Mouse (Mus musculus): ENCODE measurements around the gene Gm614. TPM values are rescaled to one million over a fixed set of nuclear protein-coding genes. Genes with fewer than 3 reads are reported as not detected.

The Gm614 gene
- total RNA-seq, 4 experiments from 2014 or later, result not detected

DNA sequence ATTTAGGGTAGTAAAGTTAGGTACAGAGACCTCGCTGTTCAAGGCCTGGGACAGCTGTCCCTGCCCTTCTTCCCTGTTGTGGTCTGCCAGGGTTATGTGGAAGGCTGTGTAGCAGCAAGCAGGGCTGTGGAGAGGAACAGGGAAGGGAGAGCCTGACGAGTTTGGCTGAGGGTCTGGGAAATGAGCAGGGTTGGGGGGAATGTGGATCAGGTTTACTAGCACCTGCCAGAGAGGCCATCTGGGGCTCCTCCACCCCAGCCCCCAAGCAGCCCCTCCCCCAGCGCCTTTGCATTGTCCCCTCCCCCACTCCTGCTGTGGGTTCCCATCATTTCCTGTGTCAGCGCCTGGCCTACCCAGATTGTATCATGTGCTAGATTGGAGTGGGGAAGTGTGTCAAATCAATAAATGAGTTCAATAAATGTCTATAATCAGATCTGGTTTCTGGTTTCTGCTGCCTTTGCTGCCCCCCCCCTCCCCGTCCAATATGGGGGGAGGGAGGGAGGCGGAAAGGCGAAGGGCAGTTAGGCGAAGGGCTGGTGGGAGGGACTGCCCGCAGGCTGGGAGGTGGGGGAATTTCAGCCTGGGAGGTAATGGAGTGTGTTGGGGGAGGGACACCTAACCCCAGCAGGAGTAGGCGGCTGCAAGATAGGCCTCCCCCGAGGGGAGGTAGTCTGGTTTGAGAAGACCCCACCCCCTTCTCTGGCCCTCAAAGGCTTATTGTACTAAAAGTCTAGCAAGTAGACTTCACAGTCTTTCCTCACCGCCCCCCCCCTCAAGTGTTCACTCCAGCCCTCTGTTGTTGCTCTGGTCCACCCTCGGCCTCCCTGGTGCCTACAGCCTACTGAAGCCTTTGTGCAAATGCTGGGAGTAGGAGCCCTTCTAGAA, 3.1 kb downstream of the Gm614 start:
- no peak for DNase-seq (ENCODE audit: low spot score)

DNA sequence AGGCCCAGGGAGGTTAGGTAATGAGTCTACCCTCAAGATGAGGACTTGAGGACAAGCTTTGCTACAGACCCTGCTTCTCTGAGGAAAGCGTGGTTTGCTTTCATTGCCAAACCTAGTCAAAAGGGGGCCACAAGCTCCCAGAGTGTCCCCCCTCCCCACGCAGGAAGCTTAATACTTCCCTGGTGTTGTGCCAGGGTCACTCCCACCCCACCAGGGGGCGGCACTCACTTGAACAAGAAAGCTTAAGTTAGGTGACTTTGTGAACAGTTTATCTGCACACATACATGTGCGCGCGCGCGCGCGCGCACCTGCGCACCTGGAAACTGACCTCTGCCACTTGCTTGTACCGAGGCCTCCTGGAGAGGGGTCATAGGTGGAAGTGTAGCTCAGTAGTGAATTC, 7.2 kb downstream of the Gm614 start:
- DNase-seq (ENCODE audit: low spot score), result no peak

DNA sequence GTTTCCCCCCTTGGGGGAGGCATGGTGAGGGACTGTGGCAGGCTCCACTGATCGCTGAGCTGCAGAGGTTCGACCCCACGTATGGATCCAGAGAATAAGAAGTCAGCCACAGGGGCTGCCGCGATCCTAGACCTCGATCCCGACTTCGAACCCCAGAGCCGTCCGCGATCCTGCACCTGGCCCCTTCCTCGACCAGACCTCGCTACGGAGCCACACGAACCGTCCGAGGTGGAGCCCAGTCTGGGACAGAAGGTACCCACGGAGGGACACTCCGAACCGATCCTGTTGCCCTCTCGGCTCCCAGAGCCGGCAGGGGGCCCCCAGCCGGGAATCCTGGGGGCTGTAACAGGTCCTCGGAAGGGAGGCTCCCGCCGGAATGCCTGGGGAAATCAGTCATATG, 9.1 kb downstream of the Gm614 start:
- no peak for DNase-seq (ENCODE audit: low spot score)

DNA sequence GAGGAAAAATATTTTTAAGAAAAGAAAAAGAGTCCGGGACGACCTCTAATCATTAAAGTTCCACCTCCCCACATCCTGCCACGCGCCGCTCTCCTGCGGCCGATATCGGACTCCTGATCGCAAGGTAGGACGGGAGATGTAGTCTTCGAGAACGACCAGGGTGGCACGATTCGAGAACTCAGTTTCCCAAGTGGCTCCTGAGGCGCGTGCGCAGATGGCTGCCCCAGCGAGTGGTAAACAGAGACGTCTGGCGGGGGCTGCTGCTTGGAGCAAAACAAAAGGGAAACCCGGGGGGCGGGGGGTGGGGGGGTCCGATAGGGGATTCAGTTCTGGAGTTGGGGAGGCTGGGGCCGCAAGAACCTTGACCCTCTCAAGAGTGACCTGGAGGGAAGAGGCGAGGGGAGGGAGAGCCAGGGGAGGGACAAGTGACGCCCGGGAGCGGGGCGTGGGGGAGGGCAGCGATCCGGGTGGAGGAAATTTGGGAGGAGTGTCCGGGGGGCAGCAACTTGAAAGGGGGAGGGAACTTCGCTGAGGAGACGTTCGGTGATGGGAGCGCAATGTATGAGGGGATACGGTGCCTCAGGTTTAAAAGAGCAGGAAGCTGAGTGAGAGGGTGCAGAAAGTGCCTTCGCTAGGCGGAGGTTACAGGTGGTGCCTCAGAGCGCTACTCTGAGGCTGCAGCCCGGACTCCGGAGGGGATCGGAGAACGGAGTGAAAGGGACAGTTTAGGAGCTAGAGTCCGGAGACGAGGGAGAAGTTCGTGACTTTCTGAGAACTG, 9.7 kb downstream of the Gm614 start, which contains the start of gene Foxo4:
Gene Foxo4, plus strand, starts transcription at position 577 of the 778 bp plus-strand sequence.
- DNase-seq (ENCODE audit: low spot score), result peak; percentile 87

DNA sequence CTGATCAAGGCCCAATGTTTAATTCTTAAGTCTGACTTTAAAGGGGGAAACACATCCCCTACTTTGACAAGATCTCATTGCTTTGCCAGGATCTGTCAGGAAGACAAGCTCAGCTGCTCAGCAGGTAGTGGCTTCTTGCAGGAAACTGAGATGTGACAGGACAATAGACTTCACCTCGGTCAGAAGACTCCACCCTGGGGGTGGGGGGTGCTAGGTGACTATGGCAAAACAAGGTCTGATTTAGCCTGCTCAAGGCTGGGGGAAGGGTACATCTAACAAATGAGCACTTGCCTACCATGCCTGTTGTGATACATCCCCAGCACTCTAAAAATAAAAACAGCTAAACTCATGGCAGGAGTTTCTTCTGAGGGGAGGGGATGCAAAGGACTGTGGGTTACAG, 18.8 kb downstream of the Gm614 start:
- no peak for DNase-seq (ENCODE audit: low spot score)

DNA sequence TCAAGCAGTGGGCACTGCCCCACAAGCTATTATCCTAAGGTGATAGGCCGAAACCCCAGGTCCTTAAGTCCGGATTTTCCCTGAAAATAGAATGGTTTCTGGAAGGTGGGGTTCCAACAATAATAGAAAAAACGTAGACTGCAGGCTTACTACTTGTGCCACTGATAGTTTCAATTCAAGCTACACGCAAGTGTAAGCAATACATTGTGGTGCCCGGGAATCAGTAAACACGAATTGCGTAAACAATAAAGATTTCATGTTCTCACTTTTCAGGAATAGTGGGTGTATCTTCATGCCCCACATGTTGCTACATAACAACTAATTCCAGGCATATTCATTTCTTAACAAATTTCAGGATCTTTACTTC, 41.0 kb downstream of the Gm614 start:
- no peak for DNase-seq (ENCODE audit: low spot score)

DNA sequence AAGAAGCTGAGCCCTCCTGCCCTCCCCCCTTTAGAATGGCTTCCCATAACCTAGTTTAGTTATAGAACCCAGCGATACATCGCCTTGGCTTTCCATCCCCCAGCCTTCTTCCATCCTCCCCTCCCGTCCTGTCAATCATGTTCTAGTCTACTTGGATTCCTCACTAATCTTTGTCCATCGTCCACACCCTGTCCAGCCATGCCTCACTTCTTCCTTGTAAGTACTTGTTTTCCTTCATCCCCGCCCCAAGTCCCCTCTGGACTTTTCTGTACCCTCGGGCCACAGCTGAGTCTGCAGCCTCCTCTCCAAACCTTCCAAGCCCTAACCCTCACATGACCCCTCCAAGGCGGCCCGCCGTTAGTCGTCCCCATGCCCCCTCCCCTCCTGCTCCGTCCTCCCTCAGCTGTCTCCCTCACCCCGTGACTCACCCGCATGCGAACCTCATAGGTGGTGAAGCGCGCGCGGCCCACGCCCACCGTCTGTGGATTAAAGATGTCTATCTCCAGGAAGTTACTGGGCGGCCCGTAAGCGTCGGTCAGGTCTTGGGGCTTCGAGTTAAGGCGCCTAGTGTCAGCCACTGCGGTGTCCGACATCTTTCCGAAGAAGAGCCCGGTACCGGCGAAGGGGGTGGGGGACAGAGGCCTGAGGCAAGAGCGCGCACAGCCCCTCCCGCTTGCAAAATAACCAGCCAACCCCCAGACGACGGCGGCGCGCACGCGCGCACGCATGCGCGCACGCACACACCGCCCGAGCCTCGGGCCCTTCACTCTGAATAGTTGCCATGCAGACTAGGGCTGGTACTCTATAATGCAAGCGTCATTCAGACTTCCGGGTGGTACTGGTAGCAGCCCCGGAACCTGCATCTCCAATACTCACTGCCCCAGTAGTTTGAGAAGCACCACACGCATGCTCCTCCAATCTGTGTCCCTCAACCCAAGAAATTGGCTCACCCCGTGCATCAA, 41.7 kb downstream of the Gm614 start, which contains the start of gene Snx12:
Gene Snx12, minus strand, starts transcription at position 730 of the 962 bp plus-strand sequence.
- peak; percentile 89 for DNase-seq (ENCODE audit: low spot score)

Other genes with a start within 250 kb of the Gm614 start
- gene Tex11, start 204.3 kb downstream of the Gm614 start, total RNA-seq (2022), result under 1 TPM in 3 of 4 experiments, not detected in 1; 0.16 to 0.22 (median 0.22) TPM
- under 1 TPM in 2 of 4 experiments, not detected in 2; 0.14 to 0.19 TPM for gene Slc7a3, start 178.0 kb downstream of the Gm614 start, total RNA-seq (2022)
- 10 to 100 TPM; 35.3 to 41.2 (median 38.4) TPM for gene Snx12, start 41.4 kb downstream of the Gm614 start, total RNA-seq (2022)
- gene Foxo4, start 9.5 kb downstream of the Gm614 start, total RNA-seq (2022), result 10 to 100 TPM; 59.7 to 68.9 (median 64.1) TPM
- gene Il2rg, start 4.3 kb upstream of the Gm614 start, total RNA-seq (2022), result 10 to 100 TPM in 2 of 4 experiments, 1 to 10 TPM in 2; 7.0 to 10.2 (median 9.4) TPM
- not detected for gene Gm20489, start 5.0 kb upstream of the Gm614 start, total RNA-seq (2022)
- gene Med12, start 10.0 kb upstream of the Gm614 start, total RNA-seq (2022), result 10 to 100 TPM; 15.7 to 20.3 (median 19.5) TPM
- gene Nlgn3, start 35.2 kb upstream of the Gm614 start, total RNA-seq (2022), result 1 to 10 TPM in 1 of 4 experiments, under 1 TPM in 3; 0.34 to 1.2 (median 0.78) TPM
- not detected for gene Gjb1, start 112.4 kb upstream of the Gm614 start, total RNA-seq (2022)
- 10 to 100 TPM; 10.2 to 21.5 (median 16.2) TPM for gene Zmym3, start 156.9 kb upstream of the Gm614 start, total RNA-seq (2022)
- gene Nono, start 165.3 kb upstream of the Gm614 start, total RNA-seq (2022), result 10 to 100 TPM; 52.5 to 70.1 (median 58.9) TPM
- gene Itgb1bp2, start 185.1 kb upstream of the Gm614 start, total RNA-seq (2022), result 100 to 1,000 TPM; 154 to 226 (median 179) TPM

Data from heart, adult 8-10 months (tissue).